In genomic region chr19:38410357-38411056, GRCm38 (mm10) we compare ENCODE assay signal across 17 mouse cellular contexts.
"Had no signal": no experiment of that assay in that cellular context is flagged by ENCODE, and none has a peak within 500 bp of the region (broad histone marks: within the 10 kb centered on the region; RNA-seq: fewer than 3 reads in every experiment).

No protein-coding gene starts in this region.

- H3K9me3 ChIP-seq: limb, embryonic 13.5 days; midbrain, embryonic 15.5 days; neural tube, embryonic 12.5 days; stomach, embryonic 15.5 days had no signal

- H3K4me1 ChIP-seq: limb, embryonic 13.5 days; midbrain, embryonic 15.5 days; neural tube, embryonic 12.5 days; stomach, embryonic 15.5 days had no signal

- DNase-seq: kidney, adult 11 months; kidney, postnatal 10 days; kidney, postnatal 4 days; left cerebral cortex, postnatal 4 days; lung, adult 18-20 months; lung, postnatal 36 days; retina, postnatal 1 day; right cerebral cortex, postnatal 4 days; spleen, adult 18-20 months; thymus, adult 2 months; thymus, postnatal 25 days had no signal

- H3K4me3 ChIP-seq: limb, embryonic 13.5 days; midbrain, embryonic 15.5 days; neural tube, embryonic 12.5 days; stomach, embryonic 15.5 days had no signal

- H3K9ac ChIP-seq: limb, embryonic 13.5 days; midbrain, embryonic 15.5 days; neural tube, embryonic 12.5 days; stomach, embryonic 15.5 days had no signal

- H3K27ac ChIP-seq: limb, embryonic 13.5 days; midbrain, embryonic 15.5 days; neural tube, embryonic 12.5 days; stomach, embryonic 15.5 days had no signal

- H3K27me3 ChIP-seq: limb, embryonic 13.5 days; midbrain, embryonic 15.5 days; neural tube, embryonic 12.5 days; stomach, embryonic 15.5 days had no signal

- H3K4me2 ChIP-seq: limb, embryonic 13.5 days; midbrain, embryonic 11.5 days; midbrain, embryonic 15.5 days; neural tube, embryonic 12.5 days; stomach, embryonic 15.5 days had no signal

- H3K36me3 ChIP-seq: limb, embryonic 13.5 days; midbrain, embryonic 15.5 days; stomach, embryonic 15.5 days had no signal

- ATAC-seq: lung, postnatal 0 days; midbrain, embryonic 15.5 days had no signal
